Mouse (Mus musculus) heart, postnatal 0 days (tissue): ENCODE measurements around the gene Tfrc.

Experiments
- CTCF ChIP-seq: IDR thresholded peaks from 2 replicates; pipeline ENCODE4 v1.5.1; 2016; ENCODE audit warnings: antibody characterized with exemption, control low read depth, low read depth
- EP300 ChIP-seq: IDR thresholded peaks from 2 replicates; pipeline ENCODE4 v1.6.1; 2016; ENCODE audit warnings: antibody characterized with exemption, low read depth

- TF ChIP-seq CTCF = peak; percentile 31
- no peak for TF ChIP-seq EP300
Measured at GRCm38 (mm10) chr16:32635314-32635713, 26.6 kb downstream of the Tfrc start.
